Mouse (Mus musculus): ENCODE measurements at regions not wholly inside any gene's neighbourhood (a gene's known extent, or its start where the extent isn't known, plus 50 kb on each side); places are given as distances from the start of the nearest gene placed in this dataset.

DNA sequence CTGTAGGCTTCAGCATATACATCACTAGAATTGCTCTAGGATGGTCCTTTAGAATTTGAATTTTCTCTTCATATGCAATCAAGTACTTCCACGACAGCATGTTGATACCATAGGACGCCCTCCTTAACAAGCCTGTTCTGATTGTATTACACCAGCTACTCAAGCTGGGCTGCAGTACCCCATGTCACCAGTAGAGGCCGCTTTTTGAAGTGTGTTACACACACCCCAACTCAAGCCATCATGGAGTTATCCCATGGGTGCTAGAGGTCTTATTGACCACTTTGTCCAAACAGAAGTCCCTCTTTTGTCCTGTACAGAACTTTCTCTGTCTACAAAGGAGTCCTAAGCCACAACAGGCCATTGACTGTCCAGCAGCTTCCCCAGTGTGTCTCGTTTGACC, 342.6 kb upstream of the Zmiz1 start:
- TF ChIP-seq POLR2A (IDR thresholded peaks at IDR 0.05; ENCODE audit: control insufficient read depth in 1 of 2, insufficient read depth in 1 of 2, low read depth in 1 of 2, low read length in 2 of 2, poor library complexity in 1 of 2) (no peak), GABPA (IDR thresholded peaks at IDR 0.05; ENCODE audit: low read depth, low read length) (no peak), E2F4 (IDR thresholded peaks at IDR 0.05; ENCODE audit: borderline replicate concordance, low read depth, low read length) (no peak), CTCF (IDR thresholded peaks at IDR 0.05 in 2 of 3, conservative IDR thresholded peaks at IDR 0.05 in 1 of 3; ENCODE audit: control insufficient read depth in 1 of 3, insufficient read depth in 1 of 3, low read depth in 2 of 3, low read length in 3 of 3, poor library complexity in 1 of 3, severe bottlenecking in 1 of 3) (peak; percentile 78 to 96 (median 82)), MEF2A (IDR thresholded peaks at IDR 0.05; ENCODE audit: extremely low read depth, insufficient replicate concordance, low read depth, low read length, poor library complexity, severe bottlenecking) (no peak), USF2 (IDR thresholded peaks at IDR 0.05; ENCODE audit: borderline replicate concordance in 1 of 2, insufficient read depth in 1 of 2, low read depth in 1 of 2, low read length in 2 of 2) (no peak), MAZ (IDR thresholded peaks at IDR 0.05; ENCODE audit: low read depth, low read length) (no peak), TBP (IDR thresholded peaks at IDR 0.05; ENCODE audit: low read depth, low read length) (no peak), NRF1 (IDR thresholded peaks at IDR 0.05; ENCODE audit: insufficient read depth, low read depth, low read length, poor library complexity, severe bottlenecking) (no peak), MAX (IDR thresholded peaks at IDR 0.05; ENCODE audit: low read length) (no peak), CHD2 (IDR thresholded peaks at IDR 0.05; ENCODE audit: low read length) (no peak), MXI1 (IDR thresholded peaks at IDR 0.05; ENCODE audit: low read depth, low read length) (no peak)
